Mouse (Mus musculus): ENCODE measurements around the gene Folr1. TPM values are rescaled to one million over a fixed set of nuclear protein-coding genes. Genes with fewer than 3 reads are reported as not detected.

Folr1 gene
- polyA plus RNA-seq, 1 experiment: 0.67 TPM

DNA sequence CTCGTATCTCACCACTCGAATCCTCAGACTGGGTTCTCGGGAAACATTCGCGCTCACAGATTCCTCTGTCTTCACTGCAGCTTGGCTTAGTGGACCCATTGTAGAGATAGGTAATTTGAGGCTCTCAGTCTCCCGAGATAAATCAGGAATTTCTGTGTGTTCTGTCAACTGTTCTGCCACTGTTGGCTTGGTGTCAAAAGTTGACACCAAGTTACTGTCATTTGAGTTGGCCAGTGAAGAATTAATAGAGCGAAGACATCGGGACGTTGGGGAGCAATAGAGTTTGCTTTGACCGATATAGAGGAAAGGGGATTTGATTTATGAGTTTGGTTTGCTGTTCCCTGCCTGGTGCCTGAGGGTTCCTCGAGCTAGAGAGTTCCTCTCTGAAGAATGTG is 35.7 kb upstream of the Folr1 start, which contains the start of gene Tomt:
Gene Tomt, minus strand, starts transcription at position 73 of the 395 bp plus-strand sequence.
- H3K27me3 ChIP-seq (ENCODE audit: control insufficient read depth, insufficient read depth, insufficient read length): no peaks in the 10 kb centered on the region
- no peak for TF ChIP-seq MAX (IDR thresholded peaks at IDR 0.05)
- TF ChIP-seq MYOG (IDR thresholded peaks at IDR 0.05; ENCODE audit: control insufficient read depth, extremely low read depth, insufficient read length): no peak
- H3K79me2 ChIP-seq (ENCODE audit: control insufficient read depth, insufficient read depth): peaks cover 35% of the 10 kb centered on the region
- peak within 1 kb of the TSS; percentile 76 for H3ac ChIP-seq (ENCODE audit: control insufficient read depth, insufficient read length, low read depth)
- H3K36me3 ChIP-seq (ENCODE audit: control insufficient read depth, insufficient read depth): peaks cover 4% of the 10 kb centered on the region
- peaks cover 18% of the 10 kb centered on the region for H3K79me3 ChIP-seq (ENCODE audit: low read depth)
- H3K4me3 ChIP-seq (ENCODE audit: insufficient read depth, poor library complexity, severe bottlenecking): peak within 1 kb of the TSS; percentile 71

DNA sequence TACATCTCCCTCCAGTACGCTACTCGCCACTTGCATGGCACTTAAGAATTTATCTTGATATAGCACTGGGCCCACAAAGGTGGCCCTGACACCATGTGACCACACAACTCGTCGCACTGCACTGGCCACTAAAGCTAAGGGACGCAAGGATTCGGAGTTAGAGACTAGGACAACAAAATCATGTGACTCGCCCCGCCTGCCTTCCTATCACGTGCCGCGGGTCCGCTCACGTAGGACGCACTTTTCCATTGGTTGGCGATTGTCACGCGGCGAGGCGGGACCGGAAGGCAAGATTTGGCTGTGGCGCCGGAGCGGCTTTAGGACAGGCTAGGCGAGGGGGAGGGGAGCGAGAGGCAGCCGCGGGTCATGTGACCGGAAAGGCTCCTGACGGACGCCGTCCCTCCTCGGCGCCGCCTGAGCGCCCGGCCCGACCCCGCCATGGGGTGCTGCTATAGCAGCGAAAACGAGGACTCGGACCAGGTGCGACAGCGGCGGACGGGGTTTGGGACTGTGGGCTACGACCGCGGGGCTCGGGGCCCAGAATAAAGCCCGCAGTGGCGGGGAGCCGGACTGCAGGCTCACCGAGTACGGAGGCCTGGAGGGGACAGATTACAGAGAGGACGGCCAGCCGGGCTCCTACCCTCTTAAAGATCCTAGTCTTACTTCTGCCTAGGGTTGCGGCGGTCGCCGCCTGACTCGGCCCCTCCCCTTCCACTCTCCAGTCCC is 35.1 kb upstream of the Folr1 start, which contains the start of gene Lamtor1:
Gene Lamtor1, plus strand, starts transcription at position 344 of the 726 bp plus-strand sequence.
- peaks cover 18% of the 10 kb centered on the region for H3K79me3 ChIP-seq (ENCODE audit: low read depth)
- peaks cover 35% of the 10 kb centered on the region for H3K79me2 ChIP-seq (ENCODE audit: control insufficient read depth, insufficient read depth)
- no peaks in the 10 kb centered on the region for H3K27me3 ChIP-seq (ENCODE audit: control insufficient read depth, insufficient read depth, insufficient read length)
- TF ChIP-seq FOSL1 (IDR thresholded peaks at IDR 0.05; ENCODE audit: insufficient read depth, low read length, poor library complexity, severe bottlenecking): no peak
- TF ChIP-seq MAX (IDR thresholded peaks at IDR 0.05): peak; percentile 60
- TF ChIP-seq USF1 (IDR thresholded peaks at IDR 0.05; ENCODE audit: low read depth): peak; percentile 100
- H3K36me3 ChIP-seq (ENCODE audit: control insufficient read depth, insufficient read depth): peaks cover under 1% of the 10 kb centered on the region
- H3ac ChIP-seq (ENCODE audit: control insufficient read depth, insufficient read length, low read depth): peak within 1 kb of the TSS; percentile 76
- peak within 1 kb of the TSS; percentile 71 for H3K4me3 ChIP-seq (ENCODE audit: insufficient read depth, poor library complexity, severe bottlenecking)

DNA sequence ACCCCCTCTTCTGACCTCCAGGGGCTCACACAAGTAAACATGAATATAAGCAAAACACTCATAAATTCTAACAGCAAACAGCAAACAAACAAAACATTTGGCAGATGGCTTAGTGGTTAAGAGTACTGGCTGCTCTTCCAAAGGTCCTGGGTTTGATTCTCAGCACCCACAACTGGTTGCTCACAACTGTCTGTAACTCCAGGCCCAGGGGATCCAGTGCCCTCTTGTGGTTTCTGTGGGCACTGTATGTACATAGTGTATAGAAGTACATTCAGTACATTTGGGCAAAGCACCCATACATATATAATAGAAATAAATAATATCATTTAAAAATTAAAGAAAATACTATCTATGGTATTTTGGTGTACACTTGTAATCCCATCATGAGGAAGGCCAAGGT is 32.3 kb upstream of the Folr1 start:
- peaks cover 16% of the 10 kb centered on the region for H3K79me3 ChIP-seq (ENCODE audit: low read depth)
- no peaks in the 10 kb centered on the region for H3K36me3 ChIP-seq (ENCODE audit: control insufficient read depth, insufficient read depth)
- no peak for TF ChIP-seq USF1 (IDR thresholded peaks at IDR 0.05; ENCODE audit: low read depth)
- TF ChIP-seq CEBPB (IDR thresholded peaks at IDR 0.05; ENCODE audit: low read depth): no peak
- no peak for TF ChIP-seq MYOG (IDR thresholded peaks at IDR 0.05; ENCODE audit: control insufficient read depth, extremely low read depth, insufficient read length)
- no peak for TF ChIP-seq MAX (IDR thresholded peaks at IDR 0.05)
- no peak for TF ChIP-seq CTCF (IDR thresholded peaks at IDR 0.05; ENCODE audit: control insufficient read depth, insufficient read depth, insufficient read length)
- TF ChIP-seq MYOD1 (IDR thresholded peaks at IDR 0.05; ENCODE audit: control insufficient read depth, insufficient read length, low read depth): no peak
- no peak for TF ChIP-seq FOSL1 (IDR thresholded peaks at IDR 0.05; ENCODE audit: insufficient read depth, low read length, poor library complexity, severe bottlenecking)
- H3K4me3 ChIP-seq (ENCODE audit: insufficient read depth, poor library complexity, severe bottlenecking): no peak overlapping the region
- no peaks in the 10 kb centered on the region for H3K27me3 ChIP-seq (ENCODE audit: control insufficient read depth, insufficient read depth, insufficient read length)
- H3ac ChIP-seq (ENCODE audit: control insufficient read depth, insufficient read length, low read depth): no peak overlapping the region
- H3K79me2 ChIP-seq (ENCODE audit: control insufficient read depth, insufficient read depth): peaks cover 20% of the 10 kb centered on the region

- TF ChIP-seq USF1 (IDR thresholded peaks at IDR 0.05; ENCODE audit: low read depth) (no peak), CTCF (IDR thresholded peaks at IDR 0.05; ENCODE audit: control insufficient read depth, insufficient read depth, insufficient read length) (no peak)
- H3ac ChIP-seq (ENCODE audit: control insufficient read depth, insufficient read length, low read depth): no peak overlapping the region
These were observed 31.4 kb upstream of the Folr1 start for GRCm38 (mm10) chr7:101901969-101902368.

GRCm38 (mm10) chr7:101900331-101901097 is 29.9 kb upstream of the Folr1 start:
- Histone ChIP-seq H3K27me3 (ENCODE audit: control insufficient read depth, insufficient read depth, insufficient read length) (no peaks in the 10 kb centered on the region), H3ac (ENCODE audit: control insufficient read depth, insufficient read length, low read depth) (no peak overlapping the region), H3K79me3 (ENCODE audit: low read depth) (no peaks in the 10 kb centered on the region), H3K79me2 (ENCODE audit: control insufficient read depth, insufficient read depth) (no peaks in the 10 kb centered on the region), H3K36me3 (ENCODE audit: control insufficient read depth, insufficient read depth) (no peaks in the 10 kb centered on the region), H3K4me3 (ENCODE audit: insufficient read depth, poor library complexity, severe bottlenecking) (no peak overlapping the region)
- TF ChIP-seq USF1 (IDR thresholded peaks at IDR 0.05; ENCODE audit: low read depth) (no peak), CTCF (IDR thresholded peaks at IDR 0.05; ENCODE audit: control insufficient read depth, insufficient read depth, insufficient read length) (no peak)

More at GRCm38 (mm10) chr7:101901969-101902368, 31.4 kb upstream of the Folr1 start:
- H3K79me3 ChIP-seq (ENCODE audit: low read depth): peaks cover 9% of the 10 kb centered on the region
- H3K4me3 ChIP-seq (ENCODE audit: insufficient read depth, poor library complexity, severe bottlenecking): no peak overlapping the region
- no peaks in the 10 kb centered on the region for H3K27me3 ChIP-seq (ENCODE audit: control insufficient read depth, insufficient read depth, insufficient read length)
- H3K36me3 ChIP-seq (ENCODE audit: control insufficient read depth, insufficient read depth): no peaks in the 10 kb centered on the region
- H3K79me2 ChIP-seq (ENCODE audit: control insufficient read depth, insufficient read depth): peaks cover 11% of the 10 kb centered on the region
